Mouse (Mus musculus) lung, embryonic 15.5 days (tissue): ENCODE results near the gene Ndst2. TPM values are rescaled to one million over a fixed set of nuclear protein-coding genes. Genes with fewer than 3 reads are reported as not detected.

ENCODE experiments used
- ATAC-seq: fragments of 200-750 bp; cut with Nextera tagmentation; 2 replicates; pipeline ENCODE4 v1.8.0; 2017; ENCODE audit warnings: moderate number of reproducible peaks, borderline replicate concordance; ENCODE audit not compliant: low FRiP score, low TSS enrichment; ENCODE audit errors: extremely low read depth
- H3K27ac ChIP-seq: fragments of 300-500 bp; sonication (generic); 2 replicates; pipeline ENCODE4 v1.5.1; 2015; ENCODE audit warnings: moderate library complexity, mild to moderate bottlenecking, inconsistent platforms
- H3K27me3 ChIP-seq: fragments of 300-500 bp; sonication (generic); 2 replicates; pipeline ENCODE4 v1.6.1; 2015; ENCODE audit warnings: inconsistent platforms
- H3K36me3 ChIP-seq: fragments of 300-500 bp; sonication (generic); 2 replicates; pipeline ENCODE4 v1.6.1; 2015; ENCODE audit warnings: inconsistent platforms
- H3K4me1 ChIP-seq: fragments of 300-500 bp; sonication (generic); 2 replicates; pipeline ENCODE4 v1.6.1; 2015; ENCODE audit warnings: inconsistent platforms
- H3K4me2 ChIP-seq: fragments of 300-500 bp; sonication (generic); 2 replicates; pipeline ENCODE4 v1.6.1; 2015; ENCODE audit warnings: inconsistent platforms, mild to moderate bottlenecking, moderate library complexity
- H3K4me3 ChIP-seq: fragments of 300-500 bp; sonication (generic); 2 replicates; pipeline ENCODE4 v1.5.1; 2015; ENCODE audit warnings: mild to moderate bottlenecking, inconsistent platforms
- H3K9ac ChIP-seq: fragments of 300-500 bp; sonication (generic); 2 replicates; pipeline ENCODE4 v1.6.1; 2015; ENCODE audit warnings: inconsistent platforms
- H3K9me3 ChIP-seq: fragments of 300-500 bp; sonication (generic); 2 replicates; pipeline ENCODE4 v1.6.1; 2016; ENCODE audit warnings: inconsistent platforms
- WGBS: fragments of 180-500 bp; shearing (Covaris S2); methylation state at CpG from one replicate; pipeline ENCODE4 v1.1.7; 2015; 5-methylcytosine and 5-hydroxymethylcytosine counted together
- polyA plus RNA-seq: library from polyadenylated mRNA; unstranded; fragments of >200 nt; fragmentation: Nextera tagmentation; extraction: Ambion mirVana; gene quantifications from 2 replicates; pipeline ENCODE4 v1.2.1, GENCODE M21; 2015

Gene Ndst2
- polyA plus RNA-seq, 1 experiment from 2014 or later = 26.9 TPM

GRCm38 (mm10) chr14:20735892-20736390 is 1.6 kb upstream of the Ndst2 start:
- Histone ChIP-seq H3K4me3 (no peak overlapping the region), H3K36me3 (peaks cover 23% of the 10 kb centered on the region)

GRCm38 (mm10) chr14:20735052-20735451 is 690 bp upstream of the Ndst2 start:
- WGBS = 48% methylated on average over 2 of the region's 2 CpGs
- Histone ChIP-seq H3K27me3 (no peaks in the 10 kb centered on the region), H3K36me3 (peaks cover 29% of the 10 kb centered on the region), H3K9ac (0 out of 2 replicates have a peak overlapping the region, but pooled peaks have one; percentile 32), H3K9me3 (no peaks in the 10 kb centered on the region), H3K4me1 (peaks cover 23% of the 10 kb centered on the region), H3K27ac (peak overlapping the region; percentile 95; the same call in 1 of the 2 replicates), H3K4me2 (no peak overlapping the region), H3K4me3 (no peak overlapping the region)
- ATAC-seq = no peak

More at GRCm38 (mm10) chr14:20735892-20736390, 1.6 kb upstream of the Ndst2 start:
- no peak overlapping the region for H3K27ac ChIP-seq
- ATAC-seq = no peak
- H3K27me3 ChIP-seq = no peaks in the 10 kb centered on the region
- no peak overlapping the region for H3K4me2 ChIP-seq
- WGBS = 84% methylated on average over 13 of the region's 13 CpGs
- H3K4me1 ChIP-seq = peaks cover 23% of the 10 kb centered on the region
- H3K9ac ChIP-seq = no peak overlapping the region
- H3K9me3 ChIP-seq = no peaks in the 10 kb centered on the region

- Histone ChIP-seq H3K9me3 (no peaks in the 10 kb centered on the region), H3K27ac (peak overlapping the region; percentile 95; the same call in 1 of the 2 replicates), H3K4me3 (peak overlapping the region; percentile 89), H3K4me1 (peaks cover 23% of the 10 kb centered on the region), H3K9ac (peak overlapping the region; percentile 95), H3K4me2 (peak overlapping the region; percentile 82), H3K36me3 (peaks cover 36% of the 10 kb centered on the region), H3K27me3 (no peaks in the 10 kb centered on the region)
- WGBS = 41% methylated on average over 12 of the region's 12 CpGs
- ATAC-seq = no peak
Observed at GRCm38 (mm10) chr14:20733041-20733951, 1.1 kb downstream of the Ndst2 start.

- no peak overlapping the region for H3K9ac ChIP-seq
- peaks cover 47% of the 10 kb centered on the region for H3K36me3 ChIP-seq
- no peak overlapping the region for H3K4me2 ChIP-seq
- H3K4me1 ChIP-seq = peaks cover 23% of the 10 kb centered on the region
- no peaks in the 10 kb centered on the region for H3K9me3 ChIP-seq
- no peak for ATAC-seq
- H3K27ac ChIP-seq = no peak overlapping the region
- no peak overlapping the region for H3K4me3 ChIP-seq
- no peaks in the 10 kb centered on the region for H3K27me3 ChIP-seq
- WGBS = 82% methylated on average over 9 of the region's 9 CpGs
Observed at GRCm38 (mm10) chr14:20730853-20731602, 3.3 kb downstream of the Ndst2 start.

GRCm38 (mm10) chr14:20729871-20730270 is 4.5 kb downstream of the Ndst2 start:
- peaks cover 54% of the 10 kb centered on the region for H3K36me3 ChIP-seq
- no peak overlapping the region for H3K27ac ChIP-seq
- WGBS = 90% methylated on average over 9 of the region's 9 CpGs
- H3K4me2 ChIP-seq = no peak overlapping the region
- H3K27me3 ChIP-seq = no peaks in the 10 kb centered on the region
- ATAC-seq = no peak
- H3K9ac ChIP-seq = no peak overlapping the region
- no peak overlapping the region for H3K4me3 ChIP-seq
- peaks cover 13% of the 10 kb centered on the region for H3K4me1 ChIP-seq
- H3K9me3 ChIP-seq = no peaks in the 10 kb centered on the region

GRCm38 (mm10) chr14:20725660-20726339 is 8.6 kb downstream of the Ndst2 start:
- H3K27ac ChIP-seq = no peak overlapping the region
- no peak overlapping the region for H3K9ac ChIP-seq
- no peaks in the 10 kb centered on the region for H3K4me1 ChIP-seq
- no peak for ATAC-seq
- WGBS = 58% methylated on average over 6 of the region's 6 CpGs
- H3K27me3 ChIP-seq = no peaks in the 10 kb centered on the region
- H3K4me2 ChIP-seq = no peak overlapping the region
- peaks cover 93% of the 10 kb centered on the region for H3K36me3 ChIP-seq
- H3K4me3 ChIP-seq = no peak overlapping the region
- H3K9me3 ChIP-seq = no peaks in the 10 kb centered on the region

GRCm38 (mm10) chr14:20724043-20724442 is 10.3 kb downstream of the Ndst2 start:
- H3K9ac ChIP-seq = no peak overlapping the region

GRCm38 (mm10) chr14:20723006-20723405 is 11.4 kb downstream of the Ndst2 start:
- Histone ChIP-seq H3K27ac (no peak overlapping the region), H3K4me2 (no peak overlapping the region), H3K27me3 (no peaks in the 10 kb centered on the region), H3K9me3 (no peaks in the 10 kb centered on the region), H3K4me3 (no peak overlapping the region), H3K9ac (no peak overlapping the region), H3K4me1 (no peaks in the 10 kb centered on the region), H3K36me3 (peaks cover 93% of the 10 kb centered on the region)
- ATAC-seq = no peak
- 86% methylated on average over 12 of the region's 12 CpGs for WGBS

More at GRCm38 (mm10) chr14:20724043-20724442, 10.3 kb downstream of the Ndst2 start:
- no peak for ATAC-seq
- Histone ChIP-seq H3K4me2 (no peak overlapping the region), H3K36me3 (peaks cover 91% of the 10 kb centered on the region), H3K9me3 (no peaks in the 10 kb centered on the region), H3K4me1 (no peaks in the 10 kb centered on the region), H3K27ac (no peak overlapping the region), H3K4me3 (no peak overlapping the region), H3K27me3 (no peaks in the 10 kb centered on the region)
- WGBS = 7% methylated on average over 5 of the region's 5 CpGs

GRCm38 (mm10) chr14:20721371-20721770 is 13.0 kb downstream of the Ndst2 start:
- H3K27me3 ChIP-seq = no peaks in the 10 kb centered on the region
- H3K36me3 ChIP-seq = peaks cover 97% of the 10 kb centered on the region
- H3K9me3 ChIP-seq = no peaks in the 10 kb centered on the region
- ATAC-seq = no peak
- H3K4me1 ChIP-seq = no peaks in the 10 kb centered on the region
- no peak overlapping the region for H3K27ac ChIP-seq
- WGBS = 85% methylated on average over 4 of the region's 4 CpGs
- H3K4me3 ChIP-seq = no peak overlapping the region
- no peak overlapping the region for H3K9ac ChIP-seq
- H3K4me2 ChIP-seq = no peak overlapping the region

- H3K36me3 ChIP-seq = peaks cover 97% of the 10 kb centered on the region
- H3K9ac ChIP-seq = no peak overlapping the region
- H3K27ac ChIP-seq = no peak overlapping the region
- H3K4me2 ChIP-seq = no peak overlapping the region
- ATAC-seq = no peak
- no peaks in the 10 kb centered on the region for H3K27me3 ChIP-seq
- H3K4me3 ChIP-seq = no peak overlapping the region
- no peaks in the 10 kb centered on the region for H3K4me1 ChIP-seq
- WGBS = 85% methylated on average over 12 of the region's 12 CpGs
- H3K9me3 ChIP-seq = no peaks in the 10 kb centered on the region
Observed at GRCm38 (mm10) chr14:20719767-20720166, 14.6 kb downstream of the Ndst2 start.

- ATAC-seq = no peak
- Histone ChIP-seq H3K9me3 (no peaks in the 10 kb centered on the region), H3K9ac (no peak overlapping the region), H3K4me2 (no peak overlapping the region), H3K27ac (no peak overlapping the region), H3K27me3 (no peaks in the 10 kb centered on the region), H3K4me1 (no peaks in the 10 kb centered on the region), H3K36me3 (peaks cover 98% of the 10 kb centered on the region), H3K4me3 (no peak overlapping the region)
- 83% methylated on average over 10 of the region's 10 CpGs for WGBS
Observed at GRCm38 (mm10) chr14:20718443-20718842, 15.9 kb downstream of the Ndst2 start.
